Mouse (Mus musculus) forebrain, embryonic 12.5 days (tissue): ENCODE data around the gene Tmsb10. TPM values are rescaled to one million over a fixed set of nuclear protein-coding genes. Genes with fewer than 3 reads are reported as not detected.

Source experiments
- ATAC-seq: fragments of 200-750 bp; cut with Nextera tagmentation; 2 replicates; pipeline ENCODE4 v1.8.0; 2017; ENCODE audit warnings: moderate TSS enrichment; ENCODE audit not compliant: low FRiP score
- H3K27ac ChIP-seq: fragments of 300-500 bp; sonication (generic); 2 replicates; pipeline ENCODE4 v1.5.1; 2016; ENCODE audit warnings: mild to moderate bottlenecking
- H3K27me3 ChIP-seq: fragments of 300-500 bp; sonication (generic); 2 replicates; pipeline ENCODE4 v1.6.1; 2016; ENCODE audit warnings: mild to moderate bottlenecking
- H3K36me3 ChIP-seq: fragments of 300-500 bp; sonication (generic); replicated peaks from 2 replicates; pipeline ENCODE4 v1.6.1; 2016; ENCODE audit warnings: mild to moderate bottlenecking
- H3K4me1 ChIP-seq: fragments of 300-500 bp; sonication (generic); 2 replicates; pipeline ENCODE4 v1.6.1; 2016
- H3K4me2 ChIP-seq: fragments of 300-500 bp; sonication (generic); 2 replicates; pipeline ENCODE4 v1.6.1; 2016; ENCODE audit warnings: mild to moderate bottlenecking, moderate library complexity
- H3K4me3 ChIP-seq: fragments of 300-500 bp; sonication (generic); replicated peaks from 2 replicates; pipeline ENCODE4 v1.5.1; 2016; ENCODE audit warnings: mild to moderate bottlenecking
- H3K9ac ChIP-seq: fragments of 300-500 bp; sonication (generic); 2 replicates; pipeline ENCODE4 v1.6.1; 2016; ENCODE audit warnings: mild to moderate bottlenecking
- H3K9me3 ChIP-seq: fragments of 300-500 bp; sonication (generic); 2 replicates; pipeline ENCODE4 v1.6.1; 2016
- WGBS: fragments of 180-500 bp; shearing (Covaris S2); methylation state at CpG from one replicate; pipeline ENCODE4 v1.1.7; 2016; 5-methylcytosine and 5-hydroxymethylcytosine counted together
- polyA plus RNA-seq: library from polyadenylated mRNA; unstranded; fragments of >200 nt; fragmentation: Nextera tagmentation; extraction: Ambion mirVana; gene quantifications from 2 replicates; pipeline ENCODE4 v1.2.1, GENCODE M21; 2016

Gene Tmsb10
- polyA plus RNA-seq: 4,450 and 4,576 TPM in 2 replicates

DNA sequence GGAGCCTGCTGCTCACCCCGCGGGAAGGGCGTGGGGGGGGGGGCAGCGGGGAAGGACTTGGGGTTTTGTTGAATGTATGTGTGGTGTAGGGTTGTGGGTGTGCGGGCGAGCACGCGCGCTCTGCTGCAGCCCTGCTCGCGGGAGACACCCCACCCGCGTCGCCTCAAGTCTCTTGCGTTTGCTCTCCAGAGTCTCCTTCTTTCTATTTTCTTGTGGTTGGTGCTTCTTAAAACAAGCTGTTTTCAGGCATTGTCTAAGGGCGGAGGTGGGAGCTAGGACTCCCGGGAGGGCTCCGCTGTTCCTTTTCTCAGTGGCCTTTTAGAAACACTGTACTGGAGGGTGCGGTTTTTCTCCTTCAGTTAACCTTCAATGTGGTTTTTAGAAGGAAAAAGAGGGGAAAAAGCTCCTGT lies at the start of gene Tmsb10:
Gene Tmsb10 (minus strand): TSS at position 87 of the 410 bp plus-strand sequence.
- Histone ChIP-seq H3K9me3 (no peaks in the 10 kb centered on the region), H3K4me3 (peak within 1 kb of the TSS; percentile 94), H3K36me3 (no peaks in the 10 kb centered on the region), H3K27ac (peak within 1 kb of the TSS; percentile 90), H3K4me1 (peaks cover 23% of the 10 kb centered on the region), H3K4me2 (peak within 1 kb of the TSS; percentile 63), H3K27me3 (no peaks in the 10 kb centered on the region), H3K9ac (peak within 1 kb of the TSS; percentile 97)
- 0% methylated on average over 19 of the region's 19 CpGs for WGBS
- peak; percentile 76 for ATAC-seq

DNA sequence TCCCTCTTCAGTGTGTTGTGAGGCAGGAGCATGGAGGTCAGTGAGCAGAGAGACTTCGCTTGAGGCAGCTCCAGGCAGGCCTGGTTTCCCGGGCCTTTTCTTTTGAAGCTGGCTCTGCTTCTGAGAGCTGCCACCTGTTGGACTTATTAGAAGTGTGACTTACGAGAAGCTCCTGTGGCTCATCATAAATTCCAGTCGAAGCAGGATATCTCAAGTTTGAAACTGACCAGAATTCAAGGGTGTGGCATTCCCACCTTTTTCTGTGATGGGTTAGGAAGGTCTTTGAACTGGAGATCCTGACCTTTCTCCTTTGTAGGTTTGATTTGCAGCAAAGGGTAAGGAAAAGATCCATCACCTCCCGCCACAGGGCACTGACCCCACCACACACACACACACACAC lies 45.1 kb upstream of the Tmsb10 start:
- Histone ChIP-seq H3K4me2 (no peak overlapping the region), H3K27me3 (no peaks in the 10 kb centered on the region), H3K36me3 (no peaks in the 10 kb centered on the region), H3K4me1 (no peaks in the 10 kb centered on the region), H3K27ac (no peak overlapping the region), H3K9ac (no peak overlapping the region), H3K4me3 (no peak overlapping the region), H3K9me3 (no peaks in the 10 kb centered on the region)
- no peak for ATAC-seq
- WGBS: 90% methylated on average over 5 of the region's 5 CpGs

DNA sequence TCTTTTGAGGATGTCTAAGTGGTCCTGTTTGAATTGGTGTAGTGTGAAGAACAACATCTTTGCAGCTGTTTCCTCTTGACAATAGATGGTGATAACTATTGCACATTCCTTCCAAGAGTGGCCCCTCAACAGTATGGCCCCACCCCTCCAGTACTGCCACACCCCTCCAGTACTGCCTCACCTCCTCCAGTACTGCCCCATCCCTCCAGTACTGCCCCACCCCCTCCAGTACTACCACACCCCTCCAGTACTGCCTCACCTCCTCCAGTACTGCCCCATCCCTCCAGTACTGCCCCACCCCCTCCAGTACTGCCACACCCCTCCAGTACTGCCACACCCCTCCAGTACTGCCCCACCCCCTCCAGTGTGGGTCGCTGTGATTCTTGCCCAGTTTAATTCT lies 43.8 kb upstream of the Tmsb10 start:
- WGBS: 55% methylated on average over 1 of the region's 1 CpGs
- Histone ChIP-seq H3K4me3 (no peak overlapping the region), H3K9ac (no peak overlapping the region), H3K4me2 (no peak overlapping the region), H3K36me3 (no peaks in the 10 kb centered on the region), H3K4me1 (no peaks in the 10 kb centered on the region), H3K27ac (no peak overlapping the region), H3K9me3 (no peaks in the 10 kb centered on the region), H3K27me3 (no peaks in the 10 kb centered on the region)
- ATAC-seq: no peak

DNA sequence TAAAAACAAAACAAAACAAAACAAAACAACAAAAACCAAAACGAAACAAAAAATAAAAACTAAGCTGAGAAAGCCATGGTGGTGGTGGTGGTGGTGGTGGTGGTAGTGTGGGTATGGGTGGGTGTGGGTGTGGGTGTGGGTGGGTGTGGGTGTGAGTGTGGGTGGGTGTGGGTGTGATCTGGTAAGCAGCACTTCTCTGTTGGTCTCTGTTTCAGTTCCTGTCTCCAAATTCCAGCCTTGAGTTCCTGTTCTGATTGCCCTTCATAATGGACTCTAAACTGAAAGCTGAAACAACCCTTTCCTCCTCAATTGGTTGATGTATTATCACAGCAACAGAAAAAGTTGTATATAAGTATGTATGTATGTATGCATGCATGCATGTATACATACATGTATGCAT lies 40.3 kb upstream of the Tmsb10 start:
- WGBS: 83% methylated on average over 1 of the region's 1 CpGs
- no peaks in the 10 kb centered on the region for H3K36me3 ChIP-seq
- no peak overlapping the region for H3K9ac ChIP-seq
- H3K9me3 ChIP-seq: no peaks in the 10 kb centered on the region
- no peak for ATAC-seq
- H3K27ac ChIP-seq: no peak overlapping the region
- no peaks in the 10 kb centered on the region for H3K27me3 ChIP-seq
- H3K4me2 ChIP-seq: no peak overlapping the region
- no peaks in the 10 kb centered on the region for H3K4me1 ChIP-seq
- no peak overlapping the region for H3K4me3 ChIP-seq

DNA sequence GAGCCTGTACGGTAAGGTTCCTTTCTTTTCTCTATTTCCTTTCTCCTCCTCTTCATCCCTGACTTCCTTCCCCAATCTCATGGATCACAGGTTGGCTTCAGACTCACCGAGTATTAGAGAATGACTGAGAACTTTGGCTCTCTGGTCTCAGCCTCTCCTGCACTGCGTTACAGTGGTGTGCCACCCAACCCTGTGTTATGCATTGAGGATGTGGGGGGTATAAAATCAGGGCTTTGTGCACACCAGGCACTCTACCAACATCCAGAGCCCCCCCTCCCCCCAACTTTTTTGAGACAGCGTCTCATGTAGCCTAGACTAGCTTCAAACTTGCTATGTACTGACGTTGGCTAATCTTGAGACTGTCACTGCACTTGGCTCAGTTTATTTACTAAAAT lies 35.1 kb upstream of the Tmsb10 start:
- Histone ChIP-seq H3K36me3 (no peaks in the 10 kb centered on the region), H3K4me3 (no peak overlapping the region), H3K9ac (no peak overlapping the region), H3K27me3 (no peaks in the 10 kb centered on the region), H3K4me1 (peaks cover 8% of the 10 kb centered on the region), H3K27ac (no peak overlapping the region), H3K9me3 (no peaks in the 10 kb centered on the region), H3K4me2 (no peak overlapping the region)
- no peak for ATAC-seq
- 86% methylated on average over 5 of the region's 5 CpGs for WGBS

DNA sequence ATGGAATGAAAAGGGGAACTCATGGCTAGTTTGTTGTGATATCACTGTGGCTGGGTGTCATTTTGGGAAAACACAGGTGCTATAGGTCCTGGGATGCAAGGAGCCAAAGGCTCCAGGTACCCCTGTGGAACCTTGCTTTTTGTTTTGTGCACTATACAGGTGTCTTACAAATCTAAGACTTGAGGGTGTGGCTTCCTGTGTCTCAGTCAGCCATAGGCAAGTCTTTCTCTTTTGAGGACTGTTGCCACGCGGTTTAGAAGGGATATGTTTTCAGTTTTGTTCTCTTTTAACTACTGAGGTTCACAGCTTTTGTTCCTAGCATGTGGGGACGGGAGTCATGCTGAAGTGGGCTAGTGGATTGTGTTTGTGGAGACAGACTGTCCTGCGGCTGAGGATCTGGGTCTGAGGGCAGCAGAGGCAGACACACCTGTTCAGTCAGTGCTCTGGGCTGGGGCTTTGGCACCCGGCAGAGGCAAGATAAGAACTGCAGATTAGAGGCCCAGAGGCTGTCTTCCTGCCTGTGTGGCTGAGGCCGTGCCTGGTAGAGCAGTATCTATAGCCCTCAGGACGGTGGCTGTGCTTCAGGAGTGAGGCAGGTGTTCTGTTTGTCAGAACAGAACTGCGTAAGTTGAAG lies 34.6 kb upstream of the Tmsb10 start:
- Histone ChIP-seq H3K4me3 (no peak overlapping the region), H3K27ac (no peak overlapping the region), H3K4me2 (no peak overlapping the region), H3K9ac (no peak overlapping the region), H3K27me3 (no peaks in the 10 kb centered on the region), H3K36me3 (no peaks in the 10 kb centered on the region), H3K4me1 (peaks cover 10% of the 10 kb centered on the region), H3K9me3 (no peaks in the 10 kb centered on the region)
- no peak for ATAC-seq
- 72% methylated on average over 8 of the region's 8 CpGs for WGBS

DNA sequence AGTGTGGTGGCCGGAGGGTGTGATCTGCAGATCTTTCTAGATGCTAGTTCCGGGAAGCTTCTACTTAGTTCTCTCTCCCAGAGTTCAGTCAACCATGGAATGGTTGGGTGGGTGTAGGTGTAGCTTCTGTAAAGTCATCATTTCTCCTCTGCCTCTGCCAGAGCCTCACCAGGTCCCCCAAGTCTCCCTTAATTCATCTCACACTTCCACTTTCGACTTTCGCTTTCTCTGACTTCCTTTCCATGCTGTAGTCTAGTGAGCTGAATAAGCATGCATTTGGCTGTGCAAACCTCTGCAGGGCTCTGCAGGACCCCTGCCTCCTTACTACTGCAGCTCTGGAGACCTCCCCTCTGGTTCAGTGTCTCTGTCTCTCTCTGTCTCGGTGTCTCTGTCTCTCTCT lies 31.7 kb upstream of the Tmsb10 start:
- Histone ChIP-seq H3K27ac (no peak overlapping the region), H3K4me1 (peaks cover 10% of the 10 kb centered on the region), H3K4me2 (no peak overlapping the region), H3K9me3 (no peaks in the 10 kb centered on the region), H3K4me3 (no peak overlapping the region), H3K9ac (no peak overlapping the region), H3K27me3 (no peaks in the 10 kb centered on the region), H3K36me3 (no peaks in the 10 kb centered on the region)
- 92% methylated on average over 5 of the region's 5 CpGs for WGBS
- ATAC-seq: no peak

DNA sequence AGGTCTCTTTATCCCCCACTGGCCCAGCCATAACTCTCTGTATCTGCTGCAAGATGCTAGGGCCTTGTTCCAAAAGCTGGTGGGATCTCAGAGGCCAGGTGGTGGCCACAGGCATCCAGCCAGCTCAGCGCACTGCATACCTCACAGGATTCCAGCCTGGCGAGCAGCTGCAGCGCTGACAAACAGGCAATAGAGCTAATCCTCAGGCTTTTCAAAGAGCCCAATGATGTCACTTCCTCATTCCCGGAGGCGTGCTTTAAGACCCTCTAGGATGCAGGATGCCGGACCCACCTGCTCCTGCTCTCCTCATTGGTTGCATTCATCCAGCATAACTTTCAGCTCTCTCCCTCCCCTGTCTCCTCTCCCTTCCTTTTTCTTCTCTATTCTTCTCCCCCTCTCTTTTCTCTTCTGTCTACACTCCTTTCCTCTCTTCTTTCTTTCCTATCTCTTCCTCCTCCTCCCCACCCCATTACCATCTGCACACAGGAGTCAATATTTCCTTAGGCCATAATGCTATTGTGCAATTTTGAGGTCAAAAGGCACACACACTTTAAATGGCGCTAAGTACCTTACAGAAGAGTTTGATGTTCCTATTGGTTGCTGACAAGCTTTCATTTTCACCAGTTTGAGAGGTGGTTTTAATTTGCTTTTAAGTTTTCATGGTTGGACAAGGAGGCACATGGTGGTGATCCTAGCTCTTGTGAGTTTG lies 30.6 kb upstream of the Tmsb10 start:
- Histone ChIP-seq H3K9me3 (no peaks in the 10 kb centered on the region), H3K9ac (no peak overlapping the region), H3K4me2 (no peak overlapping the region), H3K36me3 (no peaks in the 10 kb centered on the region), H3K27ac (0 out of 2 replicates have a peak overlapping the region, but pooled peaks have one; percentile 54), H3K27me3 (no peaks in the 10 kb centered on the region), H3K4me1 (peaks cover 10% of the 10 kb centered on the region), H3K4me3 (no peak overlapping the region)
- ATAC-seq: peak; percentile 68
- 19% methylated on average over 7 of the region's 7 CpGs for WGBS

DNA sequence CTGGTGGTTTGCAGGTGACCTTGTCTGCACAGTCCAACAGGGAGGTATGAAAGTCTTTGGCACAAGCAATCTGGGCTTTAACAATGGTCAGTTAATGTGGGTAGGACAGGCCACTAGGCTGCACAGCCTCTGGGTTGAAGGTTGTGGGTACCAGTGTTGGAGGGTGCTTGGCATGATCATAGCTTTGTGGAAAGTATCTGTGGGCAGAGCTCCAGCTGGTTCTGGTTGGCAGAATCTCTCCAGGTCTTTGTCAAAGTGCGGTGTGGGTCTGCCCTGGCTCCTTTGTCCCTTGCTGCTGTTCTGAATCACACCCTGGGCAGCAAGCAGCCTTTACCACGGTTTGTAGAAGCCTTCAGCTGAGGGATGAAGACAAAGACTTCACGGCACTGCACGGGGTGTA lies 24.0 kb upstream of the Tmsb10 start:
- no peaks in the 10 kb centered on the region for H3K4me1 ChIP-seq
- no peak overlapping the region for H3K27ac ChIP-seq
- WGBS: 69% methylated on average over 4 of the region's 4 CpGs
- H3K4me3 ChIP-seq: no peak overlapping the region
- no peak overlapping the region for H3K9ac ChIP-seq
- H3K4me2 ChIP-seq: no peak overlapping the region
- ATAC-seq: no peak
- no peaks in the 10 kb centered on the region for H3K27me3 ChIP-seq
- no peaks in the 10 kb centered on the region for H3K36me3 ChIP-seq
- H3K9me3 ChIP-seq: no peaks in the 10 kb centered on the region

DNA sequence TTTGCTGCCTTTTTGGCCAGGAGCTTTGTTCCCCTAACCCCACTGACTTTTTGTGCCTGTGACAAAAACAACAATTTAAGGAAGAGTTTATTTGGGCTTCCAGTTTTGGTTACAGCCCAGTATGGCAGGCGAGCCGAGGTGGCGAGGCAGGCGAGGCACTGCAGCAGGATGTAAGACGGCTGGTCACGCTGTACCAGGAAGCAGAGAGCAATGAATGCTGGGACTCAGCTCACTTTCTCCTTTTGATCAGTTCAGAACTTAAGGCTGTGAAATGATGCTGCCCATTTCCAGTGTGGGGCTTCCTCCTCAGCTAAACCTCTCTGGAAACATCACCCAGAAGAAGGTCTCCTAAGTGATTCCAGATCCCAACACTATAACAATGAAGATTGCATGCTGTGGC lies 23.3 kb upstream of the Tmsb10 start:
- H3K27me3 ChIP-seq: no peaks in the 10 kb centered on the region
- no peaks in the 10 kb centered on the region for H3K9me3 ChIP-seq
- no peak for ATAC-seq
- no peaks in the 10 kb centered on the region for H3K36me3 ChIP-seq
- H3K9ac ChIP-seq: no peak overlapping the region
- 79% methylated on average over 6 of the region's 6 CpGs for WGBS
- H3K4me2 ChIP-seq: no peak overlapping the region
- H3K4me1 ChIP-seq: no peaks in the 10 kb centered on the region
- H3K4me3 ChIP-seq: no peak overlapping the region
- H3K27ac ChIP-seq: no peak overlapping the region

DNA sequence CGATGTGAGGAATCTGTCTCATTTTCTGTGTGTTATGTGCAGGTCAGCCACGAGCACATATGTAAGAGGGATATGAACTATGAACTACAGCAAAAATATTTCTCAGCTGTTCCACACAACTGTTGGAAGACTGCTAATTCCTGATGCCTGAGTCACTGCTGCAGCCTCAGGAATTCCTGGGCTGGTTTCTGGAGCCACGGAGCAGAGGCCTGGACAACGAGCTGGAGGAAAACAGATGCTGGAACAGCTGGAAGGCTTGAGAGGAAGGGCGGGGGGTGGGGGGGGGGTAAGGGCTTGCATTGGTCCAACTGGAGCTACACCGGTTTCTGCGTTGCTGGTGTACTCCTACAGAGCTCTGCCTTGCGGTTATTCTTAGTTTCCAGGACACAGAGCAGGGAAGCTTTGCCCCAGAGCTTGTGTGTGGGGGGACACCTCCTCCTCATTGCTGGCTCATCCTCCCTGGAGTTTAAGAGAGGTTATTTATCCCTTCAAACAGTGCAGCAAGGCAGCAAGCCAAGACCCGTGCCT lies 22.6 kb upstream of the Tmsb10 start:
- no peaks in the 10 kb centered on the region for H3K36me3 ChIP-seq
- H3K9ac ChIP-seq: no peak overlapping the region
- WGBS: 53% methylated on average over 9 of the region's 9 CpGs
- H3K9me3 ChIP-seq: no peaks in the 10 kb centered on the region
- no peaks in the 10 kb centered on the region for H3K27me3 ChIP-seq
- no peak overlapping the region for H3K4me2 ChIP-seq
- no peak overlapping the region for H3K27ac ChIP-seq
- H3K4me3 ChIP-seq: no peak overlapping the region
- ATAC-seq: no peak
- H3K4me1 ChIP-seq: no peaks in the 10 kb centered on the region

DNA sequence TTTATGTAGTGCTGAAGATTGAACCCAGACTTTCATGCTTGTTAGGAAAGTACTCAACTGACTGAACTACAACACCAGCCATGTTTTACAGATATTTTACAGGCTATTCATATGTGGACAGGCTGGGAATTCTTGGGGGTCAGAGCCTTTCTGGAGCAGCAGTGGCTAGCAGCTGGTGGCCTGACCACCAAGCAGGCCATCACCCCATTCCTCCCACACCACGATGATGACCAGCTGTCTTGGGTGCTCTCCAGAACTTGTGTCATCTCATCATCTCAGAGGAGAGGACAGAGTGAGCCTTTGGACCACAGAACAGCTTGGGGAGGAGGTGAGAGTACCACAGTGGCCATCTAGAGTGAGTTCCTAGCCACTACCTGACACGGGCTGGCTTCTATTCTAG lies 18.3 kb upstream of the Tmsb10 start:
- H3K9me3 ChIP-seq: no peaks in the 10 kb centered on the region
- WGBS: 80% methylated on average over 2 of the region's 2 CpGs
- no peak overlapping the region for H3K9ac ChIP-seq
- H3K27me3 ChIP-seq: no peaks in the 10 kb centered on the region
- H3K4me2 ChIP-seq: no peak overlapping the region
- no peaks in the 10 kb centered on the region for H3K36me3 ChIP-seq
- H3K4me3 ChIP-seq: no peak overlapping the region
- H3K4me1 ChIP-seq: no peaks in the 10 kb centered on the region
- no peak for ATAC-seq
- no peak overlapping the region for H3K27ac ChIP-seq

DNA sequence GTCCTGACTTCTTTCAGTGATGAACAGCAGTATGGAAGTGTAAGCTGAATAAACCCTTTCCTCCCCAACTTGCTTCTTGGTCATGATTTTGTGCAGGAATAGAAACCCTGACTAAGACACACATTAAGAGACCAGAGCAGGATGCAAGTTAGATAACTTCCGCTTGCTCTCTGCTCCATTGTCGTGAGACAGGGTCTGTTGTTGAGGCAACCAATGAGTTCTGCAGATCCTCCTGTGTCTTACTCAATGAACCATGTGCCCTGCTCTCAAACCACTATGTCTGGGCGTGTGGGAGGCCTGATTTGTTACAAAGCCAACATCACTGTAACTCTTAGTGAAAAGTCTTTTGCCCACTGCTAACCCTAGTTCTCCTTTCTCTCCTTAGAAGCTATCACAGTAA lies 12.5 kb upstream of the Tmsb10 start:
- Histone ChIP-seq H3K27me3 (no peaks in the 10 kb centered on the region), H3K27ac (no peak overlapping the region), H3K9ac (no peak overlapping the region), H3K4me3 (no peak overlapping the region), H3K4me1 (peaks cover 5% of the 10 kb centered on the region; the same call in 1 of the 2 replicates), H3K36me3 (no peaks in the 10 kb centered on the region), H3K9me3 (no peaks in the 10 kb centered on the region), H3K4me2 (no peak overlapping the region)
- ATAC-seq: no peak
- WGBS: 68% methylated on average over 3 of the region's 3 CpGs
